Mouse (Mus musculus) urinary bladder, postnatal 36 days (tissue): ENCODE measurements around the gene Hbq1b.

Source experiments
- DNase-seq, 2 experiments: peaks; one replicate each; pipeline ENCODE4 v3.0.0; 2022; ENCODE audit warnings: low spot score in 2 of 2, mixed read lengths in 1 of 2

Gene Hbq1b

GRCm38 (mm10) chr11:32286695-32287492 lies at the start of gene Hbq1b:
TSS of gene Hbq1b (plus strand) at chr11:32286965.
- peak; percentile 63 to 73 for DNase-seq

- no peak for DNase-seq
Observed at GRCm38 (mm10) chr11:32237411-32237795, 49.4 kb upstream of the Hbq1b start.

GRCm38 (mm10) chr11:32238093-32238860 lies 48.5 kb upstream of the Hbq1b start:
- peak in 1 of 2 experiments; percentile 70 for DNase-seq

GRCm38 (mm10) chr11:32241391-32241790 lies 45.4 kb upstream of the Hbq1b start:
- DNase-seq, result no peak

- no peak for DNase-seq
Observed at GRCm38 (mm10) chr11:32242209-32242608, 44.6 kb upstream of the Hbq1b start.

GRCm38 (mm10) chr11:32243205-32243955 lies 43.4 kb upstream of the Hbq1b start:
- DNase-seq, result no peak

GRCm38 (mm10) chr11:32244064-32244463 lies 42.7 kb upstream of the Hbq1b start:
- DNase-seq, result no peak

GRCm38 (mm10) chr11:32244617-32245016 lies 42.1 kb upstream of the Hbq1b start:
- no peak for DNase-seq

- DNase-seq, result no peak
Observed at GRCm38 (mm10) chr11:32245614-32246013, 41.2 kb upstream of the Hbq1b start.

GRCm38 (mm10) chr11:32247068-32247467 lies 39.7 kb upstream of the Hbq1b start:
- no peak for DNase-seq

- DNase-seq, result no peak
Observed at GRCm38 (mm10) chr11:32248350-32248749, 38.4 kb upstream of the Hbq1b start.

GRCm38 (mm10) chr11:32250880-32251763 lies 35.6 kb upstream of the Hbq1b start:
- no peak for DNase-seq

GRCm38 (mm10) chr11:32253121-32253520 lies 33.6 kb upstream of the Hbq1b start:
- DNase-seq, result no peak

- DNase-seq, result no peak
Observed at GRCm38 (mm10) chr11:32256146-32256545, 30.6 kb upstream of the Hbq1b start.

- DNase-seq, result no peak
Observed at GRCm38 (mm10) chr11:32256566-32256965, 30.2 kb upstream of the Hbq1b start.

GRCm38 (mm10) chr11:32262674-32263415 lies 23.9 kb upstream of the Hbq1b start:
- DNase-seq, result no peak

GRCm38 (mm10) chr11:32265117-32265738 lies 21.5 kb upstream of the Hbq1b start:
- DNase-seq, result no peak

GRCm38 (mm10) chr11:32266194-32266593 lies 20.6 kb upstream of the Hbq1b start:
- no peak for DNase-seq

GRCm38 (mm10) chr11:32266776-32267175 lies 20.0 kb upstream of the Hbq1b start:
- DNase-seq, result no peak
